Mouse (Mus musculus): ENCODE data around the gene Nexmif. TPM values are rescaled to one million over a fixed set of nuclear protein-coding genes. Genes with fewer than 3 reads are reported as not detected.
"Not testable (repeated sequence)": the region's sequence is repeated elsewhere in the genome, so short reads cannot be mapped to it uniquely, and the experiment has no call there.

The Nexmif gene
- polyA plus RNA-seq, 1 experiment from 2014 or later, result 0.35 TPM

DNA sequence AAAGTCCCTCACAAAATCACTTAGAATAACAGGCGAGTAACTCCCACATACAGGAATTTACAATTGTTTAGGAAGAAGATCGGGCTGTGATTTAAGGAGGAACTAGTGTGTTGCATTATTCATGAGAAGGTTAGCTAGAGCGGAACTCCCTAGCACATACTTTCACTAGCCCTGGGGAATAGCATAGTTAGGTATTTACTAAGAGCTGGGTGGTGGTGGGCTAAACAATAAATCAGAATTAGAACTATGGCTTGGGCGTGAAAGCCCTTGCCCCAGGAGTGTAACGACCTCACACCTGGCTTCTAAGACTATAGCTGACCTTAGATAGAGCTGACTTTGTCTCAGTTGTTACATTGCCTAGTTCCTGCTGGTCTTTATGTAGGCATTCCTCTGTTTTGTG, 85.7 kb downstream of the Nexmif start:
- not testable (repeated sequence) for H3K4me3 ChIP-seq (ENCODE audit: low read length); H3K9me3 ChIP-seq (ENCODE audit: control insufficient read depth, low read length); ATAC-seq; H3K9ac ChIP-seq (ENCODE audit: low read depth, low read length); H3K4me2 ChIP-seq (ENCODE audit: low read depth, low read length); H3K4me1 ChIP-seq (ENCODE audit: control insufficient read depth, insufficient read depth, low read length); H3K27ac ChIP-seq (ENCODE audit: low read length); H3K27me3 ChIP-seq (replicated peaks; ENCODE audit: control insufficient read depth, insufficient read depth, low read length); H3K36me3 ChIP-seq (ENCODE audit: control insufficient read depth, insufficient read depth, low read length)
- 67% methylated on average over 5 of the region's 5 CpGs for WGBS

DNA sequence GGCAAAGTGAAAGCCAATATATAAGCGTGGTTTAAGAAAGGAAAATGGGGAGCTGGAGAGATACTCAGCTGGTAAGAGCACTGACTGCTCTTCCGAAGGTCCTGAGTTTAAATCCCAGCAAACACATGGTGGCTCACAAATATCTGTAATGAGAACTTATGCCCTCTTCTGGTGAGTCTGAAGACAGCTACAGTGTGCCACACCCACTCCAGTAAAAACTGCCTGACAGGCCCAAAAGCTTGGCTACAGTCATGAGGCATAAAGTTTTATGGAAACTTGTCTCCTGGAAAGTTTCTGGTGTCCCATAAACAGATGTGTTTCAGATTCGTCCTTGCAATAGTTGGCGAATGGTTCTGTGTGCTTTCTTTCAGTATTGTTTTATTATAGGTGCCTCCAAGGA, 86.4 kb downstream of the Nexmif start:
- no peaks in the 10 kb centered on the region for H3K27me3 ChIP-seq (replicated peaks; ENCODE audit: control insufficient read depth, insufficient read depth, low read length)
- 53% methylated on average over 4 of the region's 4 CpGs for WGBS
- no peak overlapping the region for H3K9ac ChIP-seq (ENCODE audit: low read depth, low read length)
- H3K4me2 ChIP-seq (ENCODE audit: low read depth, low read length), result no peak overlapping the region
- no peaks in the 10 kb centered on the region for H3K36me3 ChIP-seq (ENCODE audit: control insufficient read depth, insufficient read depth, low read length)
- no peak for ATAC-seq
- no peaks in the 10 kb centered on the region for H3K9me3 ChIP-seq (ENCODE audit: control insufficient read depth, low read length)
- H3K4me3 ChIP-seq (ENCODE audit: low read length), result no peak overlapping the region
- H3K27ac ChIP-seq (ENCODE audit: low read length), result no peak overlapping the region
- H3K4me1 ChIP-seq (ENCODE audit: control insufficient read depth, insufficient read depth, low read length), result no peaks in the 10 kb centered on the region

DNA sequence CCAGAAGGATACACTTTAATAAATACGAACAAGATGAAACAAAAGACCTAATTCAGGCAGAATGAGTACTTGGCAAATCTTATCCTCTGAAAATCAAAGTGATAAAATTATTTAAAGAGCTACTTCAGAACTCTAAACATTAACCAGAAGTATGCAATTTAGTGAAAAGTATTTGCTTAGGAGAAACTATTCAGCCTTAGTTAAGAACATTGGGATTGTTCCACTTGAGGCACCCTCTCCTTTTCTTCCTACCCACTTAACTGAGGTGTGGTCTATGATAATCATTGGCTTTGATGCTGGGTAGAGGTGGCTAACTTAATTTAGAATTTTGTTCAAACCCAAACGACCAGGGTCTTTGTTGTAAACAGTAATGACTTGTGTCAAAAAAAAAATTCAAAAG, 146.1 kb downstream of the Nexmif start:
- WGBS, result 53% methylated on average over 2 of the region's 2 CpGs
- no peak overlapping the region for H3K27ac ChIP-seq (ENCODE audit: low read length)
- no peak overlapping the region for H3K4me3 ChIP-seq (ENCODE audit: low read length)
- ATAC-seq, result no peak
- no peaks in the 10 kb centered on the region for H3K4me1 ChIP-seq (ENCODE audit: control insufficient read depth, insufficient read depth, low read length)
- no peaks in the 10 kb centered on the region for H3K36me3 ChIP-seq (ENCODE audit: control insufficient read depth, insufficient read depth, low read length)
- H3K9me3 ChIP-seq (ENCODE audit: control insufficient read depth, low read length), result no peaks in the 10 kb centered on the region
- no peak overlapping the region for H3K4me2 ChIP-seq (ENCODE audit: low read depth, low read length)
- no peak overlapping the region for H3K9ac ChIP-seq (ENCODE audit: low read depth, low read length)
- no peaks in the 10 kb centered on the region for H3K27me3 ChIP-seq (replicated peaks; ENCODE audit: control insufficient read depth, insufficient read depth, low read length)

DNA sequence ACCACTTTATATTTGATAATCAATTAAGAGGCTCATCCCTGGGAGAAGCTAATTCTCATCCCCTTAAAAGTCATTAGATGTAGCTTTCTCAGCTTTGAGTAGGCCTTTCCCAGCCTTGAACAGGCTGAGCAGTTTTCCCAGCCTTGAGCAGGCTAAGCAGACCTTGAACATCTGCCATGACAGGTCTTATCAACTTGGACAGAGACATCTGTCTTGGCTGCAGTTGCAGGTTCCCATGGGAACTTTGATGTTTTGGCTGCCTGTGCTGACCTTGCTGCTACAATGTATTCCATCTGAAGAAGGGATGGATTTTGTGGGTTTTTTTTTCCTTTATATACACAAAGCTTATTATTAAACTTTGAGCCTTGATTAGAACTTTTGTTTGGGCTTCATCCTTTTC, 160.7 kb downstream of the Nexmif start:
- Histone ChIP-seq H3K4me3 (ENCODE audit: low read length) (no peak overlapping the region), H3K27me3 (replicated peaks; ENCODE audit: control insufficient read depth, insufficient read depth, low read length) (peaks cover 4% of the 10 kb centered on the region; the same call in 1 of the 2 replicates), H3K9ac (ENCODE audit: low read depth, low read length) (no peak overlapping the region), H3K27ac (ENCODE audit: low read length) (no peak overlapping the region), H3K4me2 (ENCODE audit: low read depth, low read length) (no peak overlapping the region), H3K36me3 (ENCODE audit: control insufficient read depth, insufficient read depth, low read length) (no peaks in the 10 kb centered on the region), H3K9me3 (ENCODE audit: control insufficient read depth, low read length) (no peaks in the 10 kb centered on the region), H3K4me1 (ENCODE audit: control insufficient read depth, insufficient read depth, low read length) (no peaks in the 10 kb centered on the region)
- no peak for ATAC-seq

DNA sequence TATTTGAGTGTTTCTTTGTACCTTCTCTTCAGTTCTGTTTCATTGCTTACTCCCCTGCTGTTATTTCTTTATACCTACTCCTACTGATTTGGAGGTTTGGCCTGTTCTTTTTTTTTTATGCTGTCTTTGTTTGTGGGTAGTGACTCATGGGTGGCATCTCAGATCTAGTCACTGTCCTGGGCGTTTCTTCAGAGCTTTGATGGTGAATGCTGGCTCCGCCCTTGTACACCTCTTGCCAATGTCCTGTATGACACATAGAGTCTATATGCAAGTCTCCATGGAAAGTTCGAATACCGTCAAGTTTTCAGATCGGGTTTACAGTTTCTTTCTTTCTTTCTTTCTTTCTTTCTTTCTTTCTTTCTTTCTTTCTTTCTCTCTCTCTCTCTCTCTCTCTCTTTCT, 167.1 kb downstream of the Nexmif start:
- no peak for ATAC-seq
- Histone ChIP-seq H3K36me3 (ENCODE audit: control insufficient read depth, insufficient read depth, low read length) (no peaks in the 10 kb centered on the region), H3K4me1 (ENCODE audit: control insufficient read depth, insufficient read depth, low read length) (no peaks in the 10 kb centered on the region), H3K27ac (ENCODE audit: low read length) (no peak overlapping the region), H3K9ac (ENCODE audit: low read depth, low read length) (no peak overlapping the region), H3K4me2 (ENCODE audit: low read depth, low read length) (no peak overlapping the region), H3K27me3 (replicated peaks; ENCODE audit: control insufficient read depth, insufficient read depth, low read length) (no peaks in the 10 kb centered on the region; the same call in 1 of the 2 replicates), H3K4me3 (ENCODE audit: low read length) (no peak overlapping the region), H3K9me3 (ENCODE audit: control insufficient read depth, low read length) (no peaks in the 10 kb centered on the region)
- WGBS, result 76% methylated on average over 5 of the region's 5 CpGs

DNA sequence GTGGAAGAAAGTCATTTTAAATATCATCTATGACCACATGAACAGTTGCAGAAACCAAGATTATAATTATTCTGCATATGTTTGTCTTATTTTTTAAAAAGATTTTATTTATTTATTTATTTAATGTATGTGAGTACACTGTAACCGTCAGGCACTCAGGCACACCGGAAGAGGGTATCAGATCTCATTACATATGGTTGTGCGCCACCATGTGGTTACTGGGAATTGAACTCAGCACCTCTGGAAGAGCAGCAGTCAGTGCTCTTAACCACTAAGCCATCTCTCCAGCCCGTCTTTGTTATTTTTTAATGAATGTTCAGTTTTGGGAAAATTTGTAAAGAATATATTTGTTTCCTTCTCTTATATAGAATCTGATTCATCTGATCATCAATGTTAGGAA, 168.2 kb downstream of the Nexmif start:
- H3K27ac ChIP-seq (ENCODE audit: low read length), result no peak overlapping the region
- no peak for ATAC-seq
- no peak overlapping the region for H3K4me2 ChIP-seq (ENCODE audit: low read depth, low read length)

More for the DNA sequence above, 168.2 kb downstream of the Nexmif start:
- no peak overlapping the region for H3K9ac ChIP-seq (ENCODE audit: low read depth, low read length)
- 45% methylated on average over 4 of the region's 4 CpGs for WGBS
- no peaks in the 10 kb centered on the region for H3K36me3 ChIP-seq (ENCODE audit: control insufficient read depth, insufficient read depth, low read length)
- H3K27me3 ChIP-seq (replicated peaks; ENCODE audit: control insufficient read depth, insufficient read depth, low read length), result no peaks in the 10 kb centered on the region; the same call in 1 of the 2 replicates
- no peaks in the 10 kb centered on the region for H3K4me1 ChIP-seq (ENCODE audit: control insufficient read depth, insufficient read depth, low read length)
- no peaks in the 10 kb centered on the region for H3K9me3 ChIP-seq (ENCODE audit: control insufficient read depth, low read length)
- no peak overlapping the region for H3K4me3 ChIP-seq (ENCODE audit: low read length)

MicroRNAs encoded within 50 kb of the gene (microRNA counts, 519-probe panel; counts per million panel counts)
- microRNA mmu-miR-672, result 1,826 counts per million, percentile 32 among the panel's probes with 10 or more counts

Small RNA genes lying within 50 kb of the gene (microRNA-seq; reads per million reads assigned to microRNA genes)
- gene Gm24993, result not detected
- gene Mir672, result 53.5 reads per million, percentile 41 among the genes with 10 or more reads in this experiment

Other genes with a start within 250 kb of the Nexmif start
- 23.5 and 25.5 TPM in 2 replicates for gene Rlim, start 219.9 kb downstream of the Nexmif start, polyA plus RNA-seq (2015; fragmentation: Nextera tagmentation; extraction: Ambion mirVana)
- gene Abcb7, start 212.7 kb upstream of the Nexmif start, polyA plus RNA-seq (2015; fragmentation: Nextera tagmentation; extraction: Ambion mirVana), result 7.2 and 8.8 TPM in 2 replicates

All from intestine, embryonic 16.5 days (tissue).